Mouse (Mus musculus) cortical plate, adult 2 months (tissue): ENCODE data around the gene A930018P22Rik.

Source experiments
- CTCF ChIP-seq: fragments of 200-500 bp; IDR thresholded peaks from 2 replicates; pipeline ENCODE4 v1.5.1; 2011; ENCODE audit warnings: mild to moderate bottlenecking, control low read depth, low read length; ENCODE audit not compliant: insufficient read depth; ENCODE audit errors: extremely low read depth
- POLR2A ChIP-seq: fragments of 200-500 bp; IDR thresholded peaks from 2 replicates; pipeline ENCODE4 v1.6.1; 2011; ENCODE audit warnings: mild to moderate bottlenecking, low read length, control low read depth; ENCODE audit not compliant: insufficient read depth; ENCODE audit errors: extremely low read depth

GRCm38 (mm10) chr2:104173431-104173830 lies 50.9 kb downstream of the A930018P22Rik start:
- TF ChIP-seq POLR2A (no peak), CTCF (no peak)
